Mouse (Mus musculus): ENCODE data around the gene Hist3h2a. TPM values are rescaled to one million over a fixed set of nuclear protein-coding genes. Genes with fewer than 3 reads are reported as not detected.

The Hist3h2a gene
- polyA plus RNA-seq, 1 experiment from 2014 or later: 16.7 TPM

DNA sequence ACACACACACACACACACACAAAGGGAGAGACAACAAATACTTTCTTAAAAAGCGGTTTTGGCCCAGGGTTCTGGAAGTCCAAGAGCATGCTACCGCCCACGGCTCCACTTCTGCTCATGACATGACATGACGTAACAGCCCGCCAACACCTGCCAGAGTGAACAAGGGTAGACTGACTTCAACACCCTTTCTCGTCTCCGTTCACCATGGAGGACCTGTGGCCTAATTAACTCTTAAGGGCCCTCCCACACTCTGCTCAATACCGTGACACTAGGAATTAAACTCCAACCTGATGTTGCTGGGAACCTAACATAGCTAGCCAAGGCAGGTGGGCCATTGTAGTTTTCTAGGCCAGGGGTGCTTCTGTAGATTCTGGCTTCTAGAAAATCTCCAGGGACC is 14.5 kb downstream of the Hist3h2a start:
- Histone ChIP-seq H3K27ac (ENCODE audit: low read depth, low read length) (no peak overlapping the region), H3K27me3 (replicated peaks; ENCODE audit: control insufficient read depth, insufficient read depth, low read length) (no peaks in the 10 kb centered on the region), H3K4me1 (replicated peaks; ENCODE audit: control insufficient read depth, insufficient read depth, low read length) (0 out of 2 replicates have a peak, but pooled peaks cover 3% of the 10 kb centered on the region), H3K9ac (ENCODE audit: low read depth, low read length) (no peak overlapping the region), H3K4me2 (replicated peaks; ENCODE audit: low read depth) (no peak overlapping the region), H3K4me3 (ENCODE audit: low read depth, low read length) (no peak overlapping the region), H3K9me3 (ENCODE audit: control insufficient read depth) (no peaks in the 10 kb centered on the region), H3K36me3 (ENCODE audit: control insufficient read depth, insufficient read depth) (peaks cover 3% of the 10 kb centered on the region; the same call in 1 of the 2 replicates)
- 53% methylated on average over 8 of the region's 8 CpGs for WGBS
- TF ChIP-seq CTCF (IDR thresholded peaks at IDR 0.05; ENCODE audit: low read depth): no peak
- no peak for ATAC-seq

GRCm38 (mm10) chr11:58969659-58970058 is 15.2 kb downstream of the Hist3h2a start:
- H3K4me1 ChIP-seq (replicated peaks; ENCODE audit: control insufficient read depth, insufficient read depth, low read length): 0 out of 2 replicates have a peak, but pooled peaks cover 3% of the 10 kb centered on the region
- H3K4me3 ChIP-seq (ENCODE audit: low read depth, low read length): no peak overlapping the region
- no peak overlapping the region for H3K4me2 ChIP-seq (replicated peaks; ENCODE audit: low read depth)
- peak; percentile 71 for ATAC-seq
- no peaks in the 10 kb centered on the region for H3K27me3 ChIP-seq (replicated peaks; ENCODE audit: control insufficient read depth, insufficient read depth, low read length)
- TF ChIP-seq CTCF (IDR thresholded peaks at IDR 0.05; ENCODE audit: low read depth): no peak
- H3K9ac ChIP-seq (ENCODE audit: low read depth, low read length): no peak overlapping the region
- 30% methylated on average over 6 of the region's 6 CpGs for WGBS
- peaks cover 6% of the 10 kb centered on the region; the same call in 1 of the 2 replicates for H3K36me3 ChIP-seq (ENCODE audit: control insufficient read depth, insufficient read depth)
- 0 out of 2 replicates have a peak overlapping the region, but pooled peaks have one; percentile 7 for H3K27ac ChIP-seq (ENCODE audit: low read depth, low read length)
- no peaks in the 10 kb centered on the region for H3K9me3 ChIP-seq (ENCODE audit: control insufficient read depth)

DNA sequence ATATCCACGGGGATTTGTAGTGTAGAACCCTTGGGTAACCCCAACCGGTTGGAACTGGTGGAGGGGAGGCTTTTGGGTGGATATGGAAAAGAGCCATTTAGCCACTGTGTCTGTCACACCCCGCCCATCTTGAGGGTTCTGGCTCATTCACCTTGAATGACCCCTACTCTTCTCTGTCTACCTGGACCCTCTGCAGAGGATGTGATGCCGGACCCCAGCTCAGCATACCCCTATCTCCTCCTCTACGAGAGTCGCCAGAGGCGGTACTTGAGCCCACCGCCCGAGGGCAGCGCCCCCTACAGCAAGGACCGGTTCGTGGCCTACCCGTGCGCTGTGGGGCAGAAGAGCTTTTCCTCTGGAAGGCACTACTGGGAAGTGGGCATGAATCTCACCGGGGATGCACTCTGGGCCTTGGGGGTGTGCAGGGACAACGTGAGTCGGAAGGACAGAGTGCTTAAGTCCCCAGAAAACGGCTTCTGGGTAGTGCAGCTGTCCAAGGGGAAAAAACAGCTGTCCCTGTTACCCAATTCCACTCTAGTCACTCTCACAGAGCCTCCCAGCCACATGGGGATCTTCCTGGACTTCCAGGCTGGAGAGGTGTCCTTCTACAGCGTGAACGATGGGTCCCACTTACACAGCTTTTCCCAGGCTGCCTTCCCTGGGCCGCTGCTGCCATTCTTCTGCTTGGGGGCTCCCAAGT is 16.5 kb downstream of the Hist3h2a start:
- H3K4me1 ChIP-seq (replicated peaks; ENCODE audit: control insufficient read depth, insufficient read depth, low read length): 0 out of 2 replicates have a peak, but pooled peaks cover 3% of the 10 kb centered on the region
- 0 out of 2 replicates have a peak, but pooled peaks have one; percentile 14 for TF ChIP-seq CTCF (IDR thresholded peaks at IDR 0.05; ENCODE audit: low read depth)
- no peak overlapping the region for H3K4me2 ChIP-seq (replicated peaks; ENCODE audit: low read depth)
- no peak overlapping the region for H3K27ac ChIP-seq (ENCODE audit: low read depth, low read length)
- H3K36me3 ChIP-seq (ENCODE audit: control insufficient read depth, insufficient read depth): peaks cover 7% of the 10 kb centered on the region; the same call in 1 of the 2 replicates
- no peaks in the 10 kb centered on the region for H3K27me3 ChIP-seq (replicated peaks; ENCODE audit: control insufficient read depth, insufficient read depth, low read length)
- ATAC-seq: no peak
- no peak overlapping the region for H3K9ac ChIP-seq (ENCODE audit: low read depth, low read length)
- WGBS: 87% methylated on average over 21 of the region's 21 CpGs
- no peaks in the 10 kb centered on the region for H3K9me3 ChIP-seq (ENCODE audit: control insufficient read depth)
- no peak overlapping the region for H3K4me3 ChIP-seq (ENCODE audit: low read depth, low read length)

GRCm38 (mm10) chr11:58971796-58972195 is 17.3 kb downstream of the Hist3h2a start:
- Histone ChIP-seq H3K4me1 (replicated peaks; ENCODE audit: control insufficient read depth, insufficient read depth, low read length) (0 out of 2 replicates have a peak, but pooled peaks cover 3% of the 10 kb centered on the region), H3K4me2 (replicated peaks; ENCODE audit: low read depth) (no peak overlapping the region), H3K9me3 (ENCODE audit: control insufficient read depth) (no peaks in the 10 kb centered on the region), H3K36me3 (ENCODE audit: control insufficient read depth, insufficient read depth) (peaks cover 7% of the 10 kb centered on the region; the same call in 1 of the 2 replicates), H3K27ac (ENCODE audit: low read depth, low read length) (no peak overlapping the region), H3K27me3 (replicated peaks; ENCODE audit: control insufficient read depth, insufficient read depth, low read length) (no peaks in the 10 kb centered on the region), H3K9ac (ENCODE audit: low read depth, low read length) (no peak overlapping the region), H3K4me3 (ENCODE audit: low read depth, low read length) (no peak overlapping the region)
- ATAC-seq: no peak
- no peak for TF ChIP-seq CTCF (IDR thresholded peaks at IDR 0.05; ENCODE audit: low read depth)
- 97% methylated on average over 3 of the region's 3 CpGs for WGBS

DNA sequence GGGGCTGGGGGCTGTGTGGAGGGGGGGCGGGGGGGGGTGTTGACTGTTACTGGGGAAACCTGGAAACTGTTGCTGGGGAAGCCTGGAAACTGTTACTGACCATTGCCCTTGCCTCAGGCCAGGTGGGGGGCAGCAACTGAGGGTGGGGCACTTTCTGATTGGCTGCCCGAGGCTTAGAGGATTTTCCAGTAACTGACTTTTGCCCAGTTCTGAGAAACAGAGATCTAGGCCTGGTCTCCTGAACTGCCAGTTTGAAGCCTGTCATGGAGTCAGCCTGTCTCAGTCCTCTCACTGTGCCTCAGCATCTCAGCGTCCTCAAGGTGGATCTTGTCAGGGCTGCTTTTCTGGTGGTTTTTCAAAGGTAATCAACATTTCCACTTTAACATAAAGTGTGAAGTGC is 19.9 kb downstream of the Hist3h2a start:
- no peak for ATAC-seq
- peaks cover 7% of the 10 kb centered on the region; the same call in 1 of the 2 replicates for H3K36me3 ChIP-seq (ENCODE audit: control insufficient read depth, insufficient read depth)
- H3K4me3 ChIP-seq (ENCODE audit: low read depth, low read length): no peak overlapping the region
- peaks cover 2% of the 10 kb centered on the region; the same call in 1 of the 2 replicates for H3K4me1 ChIP-seq (replicated peaks; ENCODE audit: control insufficient read depth, insufficient read depth, low read length)
- H3K27me3 ChIP-seq (replicated peaks; ENCODE audit: control insufficient read depth, insufficient read depth, low read length): no peaks in the 10 kb centered on the region
- no peaks in the 10 kb centered on the region for H3K9me3 ChIP-seq (ENCODE audit: control insufficient read depth)
- no peak overlapping the region for H3K9ac ChIP-seq (ENCODE audit: low read depth, low read length)
- 86% methylated on average over 3 of the region's 3 CpGs for WGBS
- no peak for TF ChIP-seq CTCF (IDR thresholded peaks at IDR 0.05; ENCODE audit: low read depth)
- H3K4me2 ChIP-seq (replicated peaks; ENCODE audit: low read depth): no peak overlapping the region
- no peak overlapping the region for H3K27ac ChIP-seq (ENCODE audit: low read depth, low read length)

DNA sequence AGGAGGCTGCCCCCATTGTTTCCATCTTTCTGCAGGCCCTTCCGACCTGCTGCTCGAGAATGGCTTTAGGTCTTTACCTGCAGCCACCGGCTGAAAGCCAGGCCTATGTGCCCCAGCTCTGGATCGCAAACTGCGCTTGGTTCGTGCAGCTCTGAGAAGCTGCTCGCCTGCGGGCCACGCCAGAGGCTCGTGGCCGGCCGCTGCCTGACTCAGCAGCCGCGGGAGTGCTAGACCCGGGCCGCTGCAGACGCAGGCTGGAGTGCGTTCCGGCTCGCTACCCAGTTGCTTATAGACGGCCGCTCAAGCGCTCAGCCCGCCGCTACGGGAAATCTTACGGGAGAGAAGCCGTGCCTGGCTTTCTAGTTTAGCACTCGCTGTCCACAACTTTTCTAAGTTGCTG is 22.7 kb downstream of the Hist3h2a start:
- under 1% methylated on average over 29 of the region's 29 CpGs for WGBS
- ATAC-seq: peak; percentile 39; the same call in 1 of the 2 replicates

More for the DNA sequence above, 22.7 kb downstream of the Hist3h2a start:
- no peak for TF ChIP-seq CTCF (IDR thresholded peaks at IDR 0.05; ENCODE audit: low read depth)
- Histone ChIP-seq H3K9me3 (ENCODE audit: control insufficient read depth) (no peaks in the 10 kb centered on the region), H3K27me3 (replicated peaks; ENCODE audit: control insufficient read depth, insufficient read depth, low read length) (no peaks in the 10 kb centered on the region), H3K4me3 (ENCODE audit: low read depth, low read length) (peak overlapping the region; percentile 98), H3K9ac (ENCODE audit: low read depth, low read length) (peak overlapping the region; percentile 85), H3K4me2 (replicated peaks; ENCODE audit: low read depth) (peak overlapping the region; percentile 92), H3K36me3 (ENCODE audit: control insufficient read depth, insufficient read depth) (peaks cover 14% of the 10 kb centered on the region), H3K27ac (ENCODE audit: low read depth, low read length) (peak overlapping the region; percentile 70), H3K4me1 (replicated peaks; ENCODE audit: control insufficient read depth, insufficient read depth, low read length) (peaks cover 11% of the 10 kb centered on the region)

Measured in intestine, postnatal 0 days (tissue).